Mouse (Mus musculus) heart, postnatal 0 days (tissue): ENCODE results near the gene Cdon.

ENCODE experiments used
- CTCF ChIP-seq: IDR thresholded peaks from 2 replicates; pipeline ENCODE4 v1.5.1; 2016; ENCODE audit warnings: antibody characterized with exemption, control low read depth, low read depth
- EP300 ChIP-seq: IDR thresholded peaks from 2 replicates; pipeline ENCODE4 v1.6.1; 2016; ENCODE audit warnings: antibody characterized with exemption, low read depth

GRCm38 (mm10) chr9:35488496-35488895 is 67.6 kb downstream of the Cdon start:
- TF ChIP-seq CTCF (no peak), EP300 (no peak)
